25 mouse cellular contexts compared by ENCODE assay signal in the genomic region with DNA sequence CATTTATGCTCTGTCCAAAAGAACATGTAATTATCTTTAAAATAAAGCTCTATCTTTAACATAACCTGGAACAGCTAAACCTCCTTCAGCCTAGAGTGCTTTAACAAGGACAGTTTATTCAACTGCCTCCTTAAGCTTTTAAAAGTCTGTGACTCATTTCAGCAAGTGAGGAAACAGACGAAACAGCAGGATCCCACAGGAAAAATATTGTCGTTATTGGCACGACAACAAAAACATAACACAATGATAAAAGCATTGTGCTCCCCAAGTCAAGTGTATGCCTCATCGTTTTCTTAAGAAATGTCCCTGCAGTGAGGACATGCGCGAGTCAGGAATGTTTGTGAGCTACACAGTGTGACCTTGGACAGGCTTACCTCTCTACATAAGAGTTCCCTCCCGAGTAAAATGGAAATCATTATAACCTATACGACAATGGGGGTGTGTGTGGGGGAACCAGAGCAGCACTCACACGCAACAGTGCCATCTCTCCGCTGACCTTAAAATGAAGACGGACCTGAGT.
DNase-seq lines count a peak whose midpoint lies in the region; ATAC-seq lines count a peak whose summit lies in the region.
"Had no signal": no experiment of that assay in that cellular context is flagged by ENCODE, and none has a peak within 500 bp of the region (broad histone marks: within the 10 kb centered on the region; RNA-seq: fewer than 3 reads in every experiment).

No protein-coding gene starts in this region.

- no peaks in the 10 kb centered on the region for H3K36me3 ChIP-seq in hindbrain, embryonic 15.5 days
- H3K36me3 ChIP-seq in hindbrain, embryonic 10.5 days: no peaks in the 10 kb centered on the region
- H3K36me3 ChIP-seq in liver, embryonic 11.5 days (ENCODE audit: control insufficient read depth, insufficient read depth, low read length): no peaks in the 10 kb centered on the region
- H3K36me3 ChIP-seq: forebrain, embryonic 10.5 days; G1E; heart, embryonic 12.5 days; heart, embryonic 15.5 days; hindbrain, embryonic 13.5 days had no signal

- no peaks in the 10 kb centered on the region for H3K9me3 ChIP-seq in hindbrain, embryonic 15.5 days
- no peaks in the 10 kb centered on the region for H3K9me3 ChIP-seq in hindbrain, embryonic 10.5 days
- H3K9me3 ChIP-seq in liver, embryonic 11.5 days (ENCODE audit: control insufficient read depth, low read length): no peaks in the 10 kb centered on the region
- H3K9me3 ChIP-seq: forebrain, embryonic 10.5 days; forebrain, embryonic 13.5 days; G1E; heart, embryonic 12.5 days; heart, embryonic 15.5 days; hindbrain, embryonic 13.5 days had no signal

- no peaks in the 10 kb centered on the region for H3K27me3 ChIP-seq in hindbrain, embryonic 15.5 days
- no peaks in the 10 kb centered on the region for H3K27me3 ChIP-seq in hindbrain, embryonic 10.5 days (ENCODE audit: insufficient read depth, poor library complexity, severe bottlenecking)
- no peaks in the 10 kb centered on the region for H3K27me3 ChIP-seq in liver, embryonic 11.5 days (replicated peaks; ENCODE audit: control insufficient read depth, insufficient read depth, low read length)
- H3K27me3 ChIP-seq: CH12.LX; forebrain, embryonic 13.5 days; heart, embryonic 12.5 days; heart, embryonic 15.5 days; hindbrain, embryonic 13.5 days had no signal

- no peak overlapping the region for H3K4me2 ChIP-seq in hindbrain, embryonic 15.5 days
- H3K4me2 ChIP-seq in liver, embryonic 11.5 days: no peak overlapping the region
- H3K4me2 ChIP-seq: forebrain, embryonic 13.5 days; heart, embryonic 12.5 days; heart, embryonic 15.5 days; hindbrain, embryonic 13.5 days had no signal

- no peaks in the 10 kb centered on the region for H3K4me1 ChIP-seq in hindbrain, embryonic 15.5 days (replicated peaks)
- no peaks in the 10 kb centered on the region for H3K4me1 ChIP-seq in hindbrain, embryonic 10.5 days (replicated peaks)
- no peaks in the 10 kb centered on the region for H3K4me1 ChIP-seq in liver, embryonic 11.5 days (replicated peaks; ENCODE audit: control insufficient read depth, insufficient read depth, low read length)
- H3K4me1 ChIP-seq: forebrain, embryonic 13.5 days; hindbrain, embryonic 13.5 days had no signal

- no peak for DNase-seq in hindbrain, embryonic 10.5 days (ENCODE audit: low spot score)
- DNase-seq in 3T3-L1 (ENCODE audit: low read depth, low spot score): peak; percentile 55
- peak; percentile 16 for DNase-seq in 416B (ENCODE audit: low read depth)
- peak; percentile 30 for DNase-seq in skeletal muscle tissue, adult 2 months (ENCODE audit: low read depth, low spot score)
- DNase-seq in liver, embryonic 11.5 days (ENCODE audit: low spot score): no peak
- DNase-seq: adrenal gland, adult 8-10 months; adrenal gland, postnatal 25 days; B cell, adult 2 months; cerebellum, adult 18-20 months; cerebellum, adult 9-10 months; cerebellum, postnatal 14 days; gastrocnemius, postnatal 10 days; gastrocnemius, postnatal 36 days had no signal

- no peak overlapping the region for H3K9ac ChIP-seq in hindbrain, embryonic 15.5 days
- H3K9ac ChIP-seq in liver, embryonic 11.5 days (ENCODE audit: low read depth, low read length): no peak overlapping the region
- H3K9ac ChIP-seq: forebrain, embryonic 13.5 days; heart, embryonic 12.5 days; heart, embryonic 15.5 days; hindbrain, embryonic 13.5 days had no signal

- H3K4me3 ChIP-seq in hindbrain, embryonic 15.5 days: no peak overlapping the region
- no peak overlapping the region for H3K4me3 ChIP-seq in hindbrain, embryonic 10.5 days
- no peak overlapping the region for H3K4me3 ChIP-seq in liver, embryonic 11.5 days (ENCODE audit: low read depth, low read length)
- H3K4me3 ChIP-seq: forebrain, embryonic 10.5 days; forebrain, embryonic 13.5 days; heart, embryonic 12.5 days; heart, embryonic 15.5 days; hindbrain, embryonic 13.5 days had no signal

- WGBS in hindbrain, embryonic 15.5 days: 68% methylated on average over 11 of the region's 11 CpGs
- 82% methylated on average over 11 of the region's 11 CpGs for WGBS in hindbrain, embryonic 10.5 days
- WGBS in liver, embryonic 11.5 days: 79% methylated on average over 11 of the region's 11 CpGs

- ATAC-seq in hindbrain, embryonic 15.5 days (ENCODE audit: low FRiP score, low read depth): 0 out of 2 replicates have a peak, but pooled peaks have one; percentile 34
- no peak for ATAC-seq in liver, embryonic 11.5 days (replicated peaks; ENCODE audit: low FRiP score)
- ATAC-seq: forebrain, embryonic 13.5 days; forebrain, embryonic 16.5 days; hindbrain, postnatal 0 days; inflammation-experienced regulatory T-cells, adult 6 months; intestine, embryonic 16.5 days had no signal

- H3K27ac ChIP-seq in hindbrain, embryonic 15.5 days (replicated peaks): no peak overlapping the region
- no peak overlapping the region for H3K27ac ChIP-seq in hindbrain, embryonic 10.5 days
- no peak overlapping the region for H3K27ac ChIP-seq in liver, embryonic 11.5 days (ENCODE audit: low read depth, low read length)
- H3K27ac ChIP-seq: forebrain, embryonic 10.5 days; forebrain, embryonic 13.5 days; heart, embryonic 15.5 days; hindbrain, embryonic 13.5 days; hindbrain, postnatal 0 days had no signal

Comparison
In these comparisons a context has a peak if more than half of its experiments do, and no peak if none do; other contexts are left out.
1. DNase-seq: peak in 3T3-L1 (single experiment), 416B (single experiment) and skeletal muscle tissue, adult 2 months (single experiment); none in hindbrain, embryonic 10.5 days (single experiment) and liver, embryonic 11.5 days (single experiment).